Mouse (Mus musculus): ENCODE measurements at regions not wholly inside any gene's neighbourhood (a gene's known extent, or its start where the extent isn't known, plus 50 kb on each side); places are given as distances from the start of the nearest gene placed in this dataset.

GRCm38 (mm10) chr6:99938949-99939348 lies 212.8 kb upstream of the Prok2 start:
- DNase-seq (ENCODE audit: low read depth, low spot score), result no peak

- no peak for DNase-seq (ENCODE audit: low read depth, low spot score)
These were observed 210.5 kb upstream of the Prok2 start for GRCm38 (mm10) chr6:99936716-99937115.

- DNase-seq (ENCODE audit: low read depth, low spot score), result no peak
These were observed 209.2 kb upstream of the Prok2 start for GRCm38 (mm10) chr6:99935373-99935772.

- DNase-seq (ENCODE audit: low read depth, low spot score), result no peak
These were observed 208.2 kb upstream of the Prok2 start for GRCm38 (mm10) chr6:99934394-99934793.

- DNase-seq (ENCODE audit: low read depth, low spot score), result no peak
These were observed 207.2 kb upstream of the Prok2 start for GRCm38 (mm10) chr6:99933404-99933803.

- DNase-seq (ENCODE audit: low read depth, low spot score), result no peak
These were observed 206.7 kb upstream of the Prok2 start for GRCm38 (mm10) chr6:99932923-99933322.

GRCm38 (mm10) chr6:99932405-99932804 lies 206.2 kb upstream of the Prok2 start:
- no peak for DNase-seq (ENCODE audit: low read depth, low spot score)

- DNase-seq (ENCODE audit: low read depth, low spot score), result no peak
These were observed 205.4 kb upstream of the Prok2 start for GRCm38 (mm10) chr6:99931588-99931987.

- no peak for DNase-seq (ENCODE audit: low read depth, low spot score)
These were observed 204.1 kb upstream of the Prok2 start for GRCm38 (mm10) chr6:99930316-99930715.

GRCm38 (mm10) chr6:99927933-99928555 lies 201.9 kb upstream of the Prok2 start:
- DNase-seq (ENCODE audit: low read depth, low spot score), result no peak

GRCm38 (mm10) chr6:99924181-99924580 lies 198.0 kb upstream of the Prok2 start:
- DNase-seq (ENCODE audit: low read depth, low spot score), result no peak

GRCm38 (mm10) chr6:99921966-99922365 lies 195.8 kb upstream of the Prok2 start:
- no peak for DNase-seq (ENCODE audit: low read depth, low spot score)

- no peak for DNase-seq (ENCODE audit: low read depth, low spot score)
These were observed 193.8 kb upstream of the Prok2 start for GRCm38 (mm10) chr6:99919816-99920562.

GRCm38 (mm10) chr6:99918351-99918750 lies 192.2 kb upstream of the Prok2 start:
- DNase-seq (ENCODE audit: low read depth, low spot score), result no peak

GRCm38 (mm10) chr6:99909921-99910320 lies 183.7 kb upstream of the Prok2 start:
- peak; percentile 42 for DNase-seq (ENCODE audit: low read depth, low spot score)

- DNase-seq (ENCODE audit: low read depth, low spot score), result no peak
These were observed 183.3 kb upstream of the Prok2 start for GRCm38 (mm10) chr6:99909459-99909858.

GRCm38 (mm10) chr6:99908066-99908465 lies 181.9 kb upstream of the Prok2 start:
- DNase-seq (ENCODE audit: low read depth, low spot score), result no peak

- DNase-seq (ENCODE audit: low read depth, low spot score), result no peak
These were observed 179.0 kb upstream of the Prok2 start for GRCm38 (mm10) chr6:99905194-99905593.

GRCm38 (mm10) chr6:99904607-99905006 lies 178.4 kb upstream of the Prok2 start:
- DNase-seq (ENCODE audit: low read depth, low spot score), result no peak

- peak; percentile 16 for DNase-seq (ENCODE audit: low read depth, low spot score)
These were observed 177.9 kb upstream of the Prok2 start for GRCm38 (mm10) chr6:99904044-99904443.

- no peak for DNase-seq (ENCODE audit: low read depth, low spot score)
These were observed 175.4 kb upstream of the Prok2 start for GRCm38 (mm10) chr6:99901564-99901963.

GRCm38 (mm10) chr6:99901146-99901545 lies 175.0 kb upstream of the Prok2 start:
- DNase-seq (ENCODE audit: low read depth, low spot score), result no peak

GRCm38 (mm10) chr6:99899704-99900103 lies 173.5 kb upstream of the Prok2 start:
- no peak for DNase-seq (ENCODE audit: low read depth, low spot score)
